Mouse (Mus musculus) hindbrain, postnatal 0 days (tissue): ENCODE measurements around the gene Med25. TPM values are rescaled to one million over a fixed set of nuclear protein-coding genes. Genes with fewer than 3 reads are reported as not detected.
A peak's percentile ranks its signal among the peaks of the same experiment; 100 is the strongest.

Source experiments
- ATAC-seq: fragments of 200-750 bp; cut with Nextera tagmentation; 2 replicates; pipeline ENCODE4 v1.8.0; 2017; ENCODE audit warnings: mild to moderate bottlenecking, moderate TSS enrichment, moderate library complexity
- DNase-seq: peaks from one replicate; pipeline ENCODE4 v3.0.0-alpha.2; 2015; ENCODE audit warnings: low spot score
- H3K27ac ChIP-seq: fragments of 300-500 bp; sonication (generic); 2 replicates; pipeline ENCODE4 v1.5.1; 2014; ENCODE audit warnings: mild to moderate bottlenecking
- H3K27me3 ChIP-seq: fragments of 300-500 bp; sonication (generic); 2 replicates; pipeline ENCODE4 v1.6.1; 2014; ENCODE audit warnings: low read length, mixed read lengths; ENCODE audit not compliant: insufficient read depth
- H3K36me3 ChIP-seq: fragments of 300-500 bp; sonication (generic); 2 replicates; pipeline ENCODE4 v1.6.1; 2014; ENCODE audit warnings: low read length, mixed read lengths; ENCODE audit not compliant: insufficient read depth
- H3K4me1 ChIP-seq: fragments of 300-500 bp; sonication (generic); 2 replicates; pipeline ENCODE4 v1.6.1; 2014; ENCODE audit warnings: antibody characterized with exemption, low read length, mixed read lengths; ENCODE audit not compliant: insufficient read depth
- H3K4me2 ChIP-seq: fragments of 300-500 bp; sonication (generic); 2 replicates; pipeline ENCODE4 v1.6.1; 2014; ENCODE audit warnings: low read depth, mild to moderate bottlenecking, low read length, moderate library complexity, mixed read lengths
- H3K4me3 ChIP-seq: fragments of 300-500 bp; sonication (generic); 2 replicates; pipeline ENCODE4 v1.5.1; 2014; ENCODE audit warnings: low read length
- H3K9ac ChIP-seq: fragments of 300-500 bp; sonication (generic); replicated peaks from 2 replicates; pipeline ENCODE4 v1.6.1; 2014; ENCODE audit warnings: mild to moderate bottlenecking, low read length, moderate library complexity, mixed read lengths
- H3K9me3 ChIP-seq: fragments of 300-500 bp; sonication (generic); 2 replicates; pipeline ENCODE4 v1.6.1; 2016; ENCODE audit warnings: low read length, mixed read lengths
- CTCF ChIP-seq: IDR thresholded peaks from 2 replicates; pipeline ENCODE4 v1.5.1; 2016; ENCODE audit warnings: antibody characterized with exemption, control low read depth, low read depth
- WGBS: fragments of 180-500 bp; shearing (Covaris S2); extraction: QIAGEN DNeasy Blood & Tissue Kit; methylation state at CpG from one replicate; pipeline ENCODE4 v1.1.7; 2014; 5-methylcytosine and 5-hydroxymethylcytosine counted together
- polyA plus RNA-seq: library from polyadenylated mRNA; unstranded; fragments of >200 nt; fragmentation: Nextera tagmentation; extraction: Ambion mirVana; gene quantifications from 2 replicates; pipeline ENCODE4 v1.2.1, GENCODE M21; 2015
- total RNA-seq: library from RNA; depleted of rRNA; stranded (reverse); fragments of >200 nt; gene quantifications from 2 replicates; pipeline ENCODE4 v1.2.3, GENCODE M21; 2014

Med25 gene
- total and polyA plus RNA-seq, 2 experiments from 2014 or later, result 121 to 194 TPM

GRCm38 (mm10) chr7:44870614-44871013, 21.9 kb downstream of the Med25 start:
- Histone ChIP-seq H3K4me1 (peaks cover 31% of the 10 kb centered on the region), H3K4me3 (no peak overlapping the region), H3K9ac (peak overlapping the region; percentile 99; the same call in 1 of the 2 replicates), H3K4me2 (peak overlapping the region; percentile 63; the same call in 1 of the 2 replicates), H3K27me3 (no peaks in the 10 kb centered on the region), H3K9me3 (no peaks in the 10 kb centered on the region), H3K36me3 (no peaks in the 10 kb centered on the region), H3K27ac (peak overlapping the region; percentile 100)
- no peak for TF ChIP-seq CTCF
- ATAC-seq (no peak), DNase-seq (no peak)
- WGBS, result 72% methylated on average over 6 of the region's 6 CpGs

- peak within 1 kb of the TSS; percentile 100 for H3K27ac ChIP-seq
- TF ChIP-seq CTCF, result peak; percentile 35; the same call in 1 of the 2 replicates
- H3K4me2 ChIP-seq, result peak within 1 kb of the TSS; percentile 63
- DNase-seq (peak; percentile 98), ATAC-seq (peak; percentile 96)
- H3K9me3 ChIP-seq, result no peaks in the 10 kb centered on the region
- H3K4me1 ChIP-seq, result peaks cover 31% of the 10 kb centered on the region
- WGBS, result 8% methylated on average over 29 of the region's 29 CpGs
- peak within 1 kb of the TSS; percentile 99 for H3K4me3 ChIP-seq
- H3K27me3 ChIP-seq, result no peaks in the 10 kb centered on the region
- H3K9ac ChIP-seq, result peak within 1 kb of the TSS; percentile 99
- H3K36me3 ChIP-seq, result no peaks in the 10 kb centered on the region
Measured at GRCm38 (mm10) chr7:44869697-44870528, 22.6 kb downstream of the Med25 start, which contains the start of gene Ptov1. Gene Ptov1, minus strand, starts transcription at chr7:44869788.

- Histone ChIP-seq H3K9me3 (no peaks in the 10 kb centered on the region), H3K36me3 (peaks cover 5% of the 10 kb centered on the region), H3K4me2 (peak overlapping the region; percentile 63), H3K27ac (peak overlapping the region; percentile 100), H3K4me3 (peak overlapping the region; percentile 99), H3K27me3 (no peaks in the 10 kb centered on the region), H3K4me1 (peaks cover 31% of the 10 kb centered on the region), H3K9ac (peak overlapping the region; percentile 99)
- ATAC-seq, result peak; percentile 5
- DNase-seq, result peak; percentile 75
- no peak for TF ChIP-seq CTCF
- WGBS, result under 1% methylated on average over 85 of the region's 108 CpGs
Measured at GRCm38 (mm10) chr7:44868919-44869696, 23.4 kb downstream of the Med25 start.

- Histone ChIP-seq H3K9ac (peak overlapping the region; percentile 99), H3K4me3 (peak overlapping the region; percentile 99), H3K9me3 (no peaks in the 10 kb centered on the region), H3K27me3 (no peaks in the 10 kb centered on the region), H3K27ac (no peak overlapping the region), H3K36me3 (peaks cover 12% of the 10 kb centered on the region), H3K4me1 (peaks cover 31% of the 10 kb centered on the region), H3K4me2 (peak overlapping the region; percentile 63)
- ATAC-seq (no peak), DNase-seq (no peak)
- TF ChIP-seq CTCF, result no peak
- 4% methylated on average over 16 of the region's 16 CpGs for WGBS
Measured at GRCm38 (mm10) chr7:44868465-44868864, 24.0 kb downstream of the Med25 start.

GRCm38 (mm10) chr7:44867802-44868201, 24.7 kb downstream of the Med25 start:
- DNase-seq, result no peak
- Histone ChIP-seq H3K27me3 (no peaks in the 10 kb centered on the region), H3K27ac (no peak overlapping the region), H3K36me3 (peaks cover 18% of the 10 kb centered on the region), H3K4me2 (peak overlapping the region; percentile 63), H3K4me3 (peak overlapping the region; percentile 99), H3K4me1 (peaks cover 31% of the 10 kb centered on the region), H3K9ac (peak overlapping the region; percentile 99; the same call in 1 of the 2 replicates), H3K9me3 (no peaks in the 10 kb centered on the region)
- no peak for TF ChIP-seq CTCF
- 28% methylated on average over 9 of the region's 9 CpGs for WGBS
- ATAC-seq, result no peak

- Histone ChIP-seq H3K4me1 (peaks cover 31% of the 10 kb centered on the region), H3K36me3 (peaks cover 25% of the 10 kb centered on the region), H3K27ac (peak overlapping the region; percentile 70; the same call in 1 of the 2 replicates), H3K4me3 (peak overlapping the region; percentile 99), H3K9me3 (no peaks in the 10 kb centered on the region), H3K4me2 (peak overlapping the region; percentile 63), H3K9ac (peak overlapping the region; percentile 17; the same call in 1 of the 2 replicates), H3K27me3 (no peaks in the 10 kb centered on the region)
- WGBS, result 55% methylated on average over 19 of the region's 19 CpGs
- DNase-seq (no peak), ATAC-seq (no peak)
- no peak for TF ChIP-seq CTCF
Measured at GRCm38 (mm10) chr7:44867010-44867702, 25.4 kb downstream of the Med25 start.
